Mouse (Mus musculus): Measurements from ENCODE around the gene Dcpp3.
"Not testable (repeated sequence)": the region's sequence is repeated elsewhere in the genome, so short reads cannot be mapped to it uniquely, and the experiment has no call there.

GRCm38 (mm10) chr17:23950828-23951227 lies 33.6 kb downstream of the Dcpp3 start:
- TF ChIP-seq CTCF, POLR2A (IDR thresholded peaks at IDR 0.05; ENCODE audit: insufficient read depth, low read depth, low read length): not testable (repeated sequence)
